Mouse (Mus musculus): ENCODE measurements around the gene Cptp.

- TF ChIP-seq CTCF (IDR thresholded peaks at IDR 0.05; ENCODE audit: extremely low read depth, insufficient read length, insufficient replicate concordance, low read depth, low read length) (no peak), POLR2A (IDR thresholded peaks at IDR 0.05; ENCODE audit: low read depth, low read length) (no peak)
Measured at GRCm38 (mm10) chr4:155829866-155830265, 39.4 kb downstream of the Cptp start.

Measured in small intestine, adult 2 months (tissue).